Mouse (Mus musculus): ENCODE results near the gene Gm28230.

Gm28230 gene

GRCm38 (mm10) chr2:74737578-74738070 is 11.1 kb downstream of the Gm28230 start:
- intact Hi-C loops (cut with DNase I) = no loop called here

GRCm38 (mm10) chr2:74738623-74739475 is 12.3 kb downstream of the Gm28230 start:
- intact Hi-C loops (cut with DNase I) = no loop called here

- intact Hi-C loops (cut with DNase I) = no loop called here
Observed at GRCm38 (mm10) chr2:74739476-74739800, 12.9 kb downstream of the Gm28230 start.

- intact Hi-C loops (cut with DNase I) = no loop called here
Observed at GRCm38 (mm10) chr2:74739869-74740268, 13.3 kb downstream of the Gm28230 start.

DNA sequence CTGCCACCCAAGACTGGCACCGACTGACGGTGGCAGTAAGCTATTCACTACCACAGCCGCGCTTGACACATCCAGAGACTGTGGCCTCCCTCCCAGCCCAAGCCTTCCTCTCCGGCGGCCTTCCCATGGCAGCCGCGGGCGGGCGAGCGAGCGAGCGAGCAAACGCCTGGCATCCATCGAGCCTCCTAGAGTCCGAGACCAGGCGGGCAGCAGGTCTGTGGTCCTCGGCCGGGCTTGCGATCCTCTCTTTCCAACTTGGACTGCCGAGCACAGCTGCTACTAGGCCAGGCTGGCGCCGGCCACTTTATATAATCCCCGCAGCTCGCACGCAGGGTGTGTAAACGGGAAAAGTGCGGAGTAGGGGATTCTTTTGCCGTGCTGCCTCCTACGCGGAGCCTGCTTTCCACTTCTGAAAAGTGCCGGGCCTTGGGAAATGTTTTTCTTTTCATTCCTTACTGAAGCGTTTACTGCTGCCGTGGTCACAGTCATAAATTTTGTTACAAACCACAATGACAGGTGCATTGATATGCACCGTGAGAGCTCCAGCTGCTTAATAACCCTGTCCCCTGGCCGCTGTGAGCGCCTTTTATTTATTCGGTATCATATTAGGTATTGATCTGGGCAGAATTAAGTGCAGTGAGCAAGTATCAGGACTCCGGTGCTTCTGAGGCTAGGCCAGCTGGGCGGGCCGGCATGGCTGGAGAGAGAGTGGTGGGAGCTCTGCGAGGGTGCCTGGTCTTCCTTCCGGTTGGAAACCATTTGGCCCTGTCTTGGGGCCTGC is 14.0 kb downstream of the Gm28230 start:
- intact Hi-C loops (cut with DNase I) = no loop called here

DNA sequence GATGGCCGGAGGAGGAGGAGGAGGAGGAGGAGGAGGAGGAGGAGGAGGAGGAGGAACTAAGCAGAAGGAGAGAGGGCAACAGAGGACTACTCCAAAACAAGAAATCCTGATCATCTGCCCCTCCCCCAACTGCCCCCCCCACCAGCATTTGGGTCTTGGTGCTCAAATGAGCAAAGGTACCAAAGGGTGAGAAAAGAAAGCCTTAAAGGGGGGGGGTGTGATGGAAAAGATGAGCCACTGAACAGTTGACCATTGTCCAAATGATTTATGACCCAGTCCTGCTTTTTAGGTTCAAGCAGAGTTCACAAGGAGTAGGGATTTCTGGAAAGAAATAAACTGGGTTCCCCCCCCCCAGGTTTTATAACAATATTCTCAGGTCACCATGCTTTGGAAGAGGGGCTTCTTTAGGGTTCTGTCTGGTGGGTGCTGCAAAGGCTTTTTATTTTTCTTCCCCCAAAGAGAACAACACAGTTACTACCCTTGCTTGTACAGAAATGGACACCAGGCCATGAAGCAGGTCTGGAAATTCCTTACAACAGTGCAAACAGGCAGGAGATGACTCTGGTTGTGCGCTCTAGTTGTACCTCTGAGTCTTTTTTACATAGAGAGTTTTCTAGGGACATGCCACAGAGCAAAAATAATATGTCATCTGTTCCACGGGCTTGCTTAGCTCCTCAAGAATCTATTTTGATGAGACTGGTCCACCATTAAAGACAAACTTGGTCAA is 14.9 kb downstream of the Gm28230 start:
- intact Hi-C loops (cut with DNase I) = no loop called here

DNA sequence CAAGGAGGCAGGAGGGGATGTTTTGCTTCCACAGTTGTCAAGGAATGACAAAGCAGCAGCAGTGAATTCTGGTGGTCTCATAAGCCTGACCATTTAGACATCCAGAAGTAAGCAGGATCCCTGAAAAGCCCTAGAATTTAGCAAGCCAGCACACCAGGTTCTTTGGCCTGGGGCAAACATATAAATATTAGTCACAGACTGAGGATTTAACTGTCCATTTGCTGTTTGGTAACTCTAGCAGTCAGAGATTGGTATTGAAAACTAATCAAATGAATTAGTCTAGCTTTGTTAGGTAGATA is 15.4 kb downstream of the Gm28230 start:
- intact Hi-C loops (cut with DNase I) = no loop called here

DNA sequence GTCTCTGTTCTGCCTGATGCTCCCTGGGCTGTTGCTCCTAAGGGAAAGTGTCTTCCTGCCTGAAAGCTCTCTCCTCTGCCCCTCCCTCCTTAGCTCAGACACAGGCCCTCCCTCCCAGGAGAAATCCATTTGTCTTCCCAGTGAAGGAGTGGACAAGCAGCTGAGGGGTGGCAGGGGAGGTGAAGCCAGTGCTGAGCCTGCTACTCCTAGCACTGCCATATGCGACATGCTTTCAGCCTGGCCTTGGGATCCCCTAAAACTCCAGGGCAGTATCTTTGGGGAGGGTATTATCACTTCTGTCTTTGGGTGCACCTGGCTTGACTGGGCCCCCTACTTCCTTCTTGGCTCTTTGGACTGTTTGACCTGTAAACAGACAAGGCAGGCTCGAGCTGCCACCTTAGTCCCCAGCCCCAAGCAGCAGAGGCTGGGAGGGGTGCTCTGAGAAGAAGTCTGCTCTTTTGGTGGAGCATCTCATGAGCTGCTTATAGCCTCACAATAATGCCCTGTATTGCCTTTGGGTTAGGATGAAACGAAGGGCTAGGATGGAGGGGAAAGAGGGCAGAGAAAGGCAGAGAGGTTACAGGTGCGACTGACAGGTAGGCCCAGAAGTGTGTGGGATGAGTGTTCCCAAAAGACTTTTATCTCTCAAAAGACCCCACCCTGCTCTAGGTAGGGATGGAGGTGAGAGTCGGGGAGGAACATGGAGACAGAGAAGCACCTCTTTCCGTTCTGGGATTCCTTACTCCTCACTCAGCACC is 19.2 kb downstream of the Gm28230 start:
- intact Hi-C loops (cut with DNase I) = no loop called here

DNA sequence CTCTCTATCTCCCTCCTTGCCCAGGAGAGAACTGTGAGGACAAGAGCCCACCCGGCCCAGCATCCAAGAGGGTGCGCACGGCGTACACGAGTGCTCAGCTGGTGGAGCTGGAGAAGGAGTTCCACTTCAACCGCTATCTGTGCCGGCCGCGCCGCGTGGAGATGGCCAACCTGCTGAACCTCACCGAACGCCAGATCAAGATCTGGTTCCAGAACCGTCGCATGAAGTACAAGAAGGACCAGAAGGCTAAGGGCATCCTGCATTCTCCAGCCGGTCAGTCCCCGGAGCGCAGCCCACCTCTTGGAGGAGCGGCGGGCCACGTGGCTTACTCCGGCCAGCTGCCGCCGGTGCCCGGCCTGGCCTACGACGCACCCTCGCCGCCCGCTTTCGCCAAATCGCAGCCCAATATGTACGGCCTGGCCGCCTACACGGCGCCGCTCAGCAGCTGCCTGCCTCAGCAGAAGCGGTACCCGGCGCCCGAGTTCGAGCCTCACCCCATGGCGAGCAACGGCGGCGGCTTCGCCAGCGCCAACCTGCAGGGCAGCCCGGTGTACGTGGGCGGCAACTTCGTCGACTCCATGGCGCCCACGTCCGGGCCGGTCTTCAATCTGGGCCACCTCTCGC is 19.9 kb downstream of the Gm28230 start:
- intact Hi-C loops (cut with DNase I) = no loop called here

GRCm38 (mm10) chr2:74747006-74747405 is 20.5 kb downstream of the Gm28230 start:
- intact Hi-C loops (cut with DNase I) = no loop called here

DNA sequence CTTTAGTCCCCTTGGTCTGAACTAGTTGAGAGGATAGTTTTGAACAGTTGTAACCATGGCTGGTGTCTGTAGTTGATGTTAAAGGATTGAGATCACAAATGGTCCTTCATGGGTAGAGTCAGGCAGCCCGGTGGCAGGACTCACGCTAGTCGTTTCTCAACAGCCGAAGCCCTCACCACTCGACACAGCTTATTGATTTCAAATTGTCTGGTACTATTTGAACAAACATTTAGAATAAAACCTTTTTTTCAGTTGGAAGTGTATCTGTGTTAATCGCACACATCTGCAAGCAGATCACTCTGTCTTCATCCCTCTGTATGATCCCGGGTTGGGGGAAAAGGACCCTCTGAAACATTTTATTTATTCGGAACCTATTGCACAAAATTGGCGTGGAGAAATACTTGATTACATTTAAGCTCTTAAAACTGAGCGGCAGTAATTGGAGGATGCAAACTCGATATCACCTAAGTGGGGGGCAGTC is 21.2 kb downstream of the Gm28230 start:
- intact Hi-C loops (cut with DNase I) = no loop called here

GRCm38 (mm10) chr2:74748436-74748995 is 22.0 kb downstream of the Gm28230 start:
- intact Hi-C loops (cut with DNase I) = no loop called here

DNA sequence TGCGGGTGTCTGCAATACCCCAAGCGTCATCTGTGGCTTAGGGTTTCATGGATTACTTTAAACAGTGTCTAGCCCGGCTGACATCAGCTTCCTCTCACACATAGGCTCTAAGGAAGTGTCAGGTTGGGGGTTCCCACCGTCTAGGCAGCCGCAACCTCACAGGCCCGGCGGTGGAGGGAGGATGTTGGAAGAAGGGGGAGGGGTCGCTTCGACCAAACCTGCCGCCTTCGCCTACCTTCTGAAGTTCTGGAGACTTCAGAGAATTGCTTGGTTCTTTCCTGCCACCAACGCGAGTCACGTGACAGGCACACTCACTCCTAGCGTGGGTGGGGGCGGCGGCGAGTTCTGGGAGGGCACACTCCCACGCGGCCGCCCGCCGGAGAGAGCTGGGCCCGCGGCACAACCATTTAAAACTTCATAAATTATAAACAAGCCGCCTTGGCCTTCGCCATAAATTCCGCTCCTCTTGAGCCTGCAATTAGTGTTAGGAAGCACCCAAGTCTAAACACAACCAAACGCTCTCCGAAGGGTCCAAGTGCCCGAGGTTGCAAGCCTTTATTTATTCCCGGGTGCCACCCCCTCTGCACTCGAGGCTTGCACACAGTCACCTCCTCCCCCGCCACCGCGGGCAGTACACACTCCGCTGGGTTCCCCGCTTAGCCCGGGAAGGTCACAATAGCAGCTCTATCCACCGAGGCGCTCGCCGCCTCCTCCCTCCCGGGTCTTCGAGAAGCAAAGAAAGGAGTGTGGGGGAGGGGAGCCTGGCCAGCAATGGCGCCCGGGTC is 23.0 kb downstream of the Gm28230 start:
- intact Hi-C loops (cut with DNase I) = no loop called here

GRCm38 (mm10) chr2:74750731-74751250 is 24.3 kb downstream of the Gm28230 start:
- intact Hi-C loops (cut with DNase I) = no loop called here

DNA sequence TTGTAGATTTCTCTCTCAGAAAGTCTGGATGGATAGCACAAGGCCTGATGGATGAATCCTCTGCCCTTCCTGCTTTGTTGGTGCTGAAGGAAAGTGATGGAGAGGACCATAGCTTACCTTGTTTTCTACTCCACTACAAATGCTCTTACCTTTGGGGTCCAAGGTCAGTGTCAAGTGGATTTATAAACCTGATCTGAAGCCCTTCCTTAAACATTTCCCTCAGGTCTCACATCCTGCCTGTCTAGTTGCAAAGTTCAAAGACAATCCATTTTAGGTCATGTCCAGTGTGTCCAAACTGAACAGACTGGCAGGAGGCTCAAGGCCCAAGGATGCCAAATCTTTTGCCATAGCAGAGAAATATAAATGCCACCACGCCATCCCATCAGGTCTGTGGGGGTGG is 25.3 kb downstream of the Gm28230 start:
- intact Hi-C loops (cut with DNase I) = no loop called here

- intact Hi-C loops (cut with DNase I) = no loop called here
Observed at GRCm38 (mm10) chr2:74752431-74753174, 26.1 kb downstream of the Gm28230 start.

GRCm38 (mm10) chr2:74753175-74753523 is 26.6 kb downstream of the Gm28230 start:
- intact Hi-C loops (cut with DNase I) = no loop called here

GRCm38 (mm10) chr2:74753711-74754110 is 27.2 kb downstream of the Gm28230 start:
- intact Hi-C loops (cut with DNase I) = no loop called here

DNA sequence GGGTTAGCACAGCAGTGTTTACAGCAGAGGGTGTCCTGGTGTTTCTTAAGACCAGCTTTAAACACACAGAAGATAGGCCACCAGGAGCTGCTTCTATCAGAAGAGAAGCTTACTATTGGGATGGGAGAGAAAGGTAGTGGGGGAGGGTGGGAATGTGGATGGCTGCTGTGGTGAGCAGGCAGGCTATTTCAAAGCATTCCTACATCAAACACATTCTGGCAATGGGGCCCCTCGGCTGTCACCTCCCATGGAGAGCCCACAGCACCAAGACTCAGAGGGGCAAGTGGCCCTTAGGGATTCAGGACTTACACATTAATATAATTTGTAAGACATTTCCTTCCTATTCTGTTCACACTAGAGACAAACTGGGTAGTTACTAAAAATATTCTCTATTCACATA is 33.6 kb downstream of the Gm28230 start:
- intact Hi-C loops (cut with DNase I) = no loop called here
